ENCODE assay signal across 13 mouse cellular contexts in genomic region chr14:11865872-11866271, GRCm38 (mm10).
"Had no signal": no experiment of that assay in that cellular context is flagged by ENCODE, and none has a peak within 500 bp of the region (broad histone marks: within the 10 kb centered on the region; RNA-seq: fewer than 3 reads in every experiment).

No protein-coding gene starts in this region.

- ATAC-seq: liver, embryonic 12.5 days; midbrain, embryonic 15.5 days had no signal

- H3K9me3 ChIP-seq: limb, embryonic 13.5 days; liver, embryonic 12.5 days; lung, embryonic 15.5 days; midbrain, embryonic 15.5 days; neural tube, embryonic 12.5 days had no signal

- H3K36me3 ChIP-seq: limb, embryonic 13.5 days; liver, embryonic 12.5 days; lung, embryonic 15.5 days; midbrain, embryonic 15.5 days; neural tube, embryonic 12.5 days had no signal

- H3K4me1 ChIP-seq: liver, embryonic 12.5 days; megakaryocyte, embryonic 14.5 days; midbrain, embryonic 15.5 days; neural tube, embryonic 12.5 days had no signal

- H3K4me3 ChIP-seq: layer of hippocampus, adult 2 months; limb, embryonic 13.5 days; liver, embryonic 12.5 days; lung, embryonic 15.5 days; megakaryocyte, embryonic 14.5 days; midbrain, embryonic 15.5 days; neural tube, embryonic 12.5 days had no signal

- DNase-seq: lung, postnatal 14 days; thymus, postnatal 4 days had no signal

- H3K27ac ChIP-seq: kidney, postnatal 0 days; layer of hippocampus, adult 2 months; limb, embryonic 13.5 days; liver, embryonic 12.5 days; lung, embryonic 15.5 days; macrophage; midbrain, embryonic 15.5 days; neural tube, embryonic 12.5 days; stomach, postnatal 0 days had no signal

- H3K27me3 ChIP-seq: limb, embryonic 13.5 days; liver, embryonic 12.5 days; lung, embryonic 15.5 days; megakaryocyte, embryonic 14.5 days; midbrain, embryonic 15.5 days; neural tube, embryonic 12.5 days had no signal

- H3K4me2 ChIP-seq: liver, embryonic 12.5 days; lung, embryonic 15.5 days; midbrain, embryonic 11.5 days; midbrain, embryonic 15.5 days; neural tube, embryonic 12.5 days had no signal

- H3K9ac ChIP-seq: limb, embryonic 13.5 days; liver, embryonic 12.5 days; lung, embryonic 15.5 days; midbrain, embryonic 15.5 days; neural tube, embryonic 12.5 days had no signal
